Mouse (Mus musculus) thymus, adult 18-20 months (tissue): ENCODE results near the gene Dtl.

Experiments used
- DNase-seq, 2 experiments: peaks; one replicate each; pipeline ENCODE4 v3.0.0; 2022; ENCODE audit warnings: mixed read lengths in 2 of 2

Gene Dtl

GRCm38 (mm10) chr1:191575458-191576247 lies at the start of gene Dtl, which contains the start of gene Ints7:
Dtl (minus strand) TSS chr1:191575544.
Ints7 (plus strand) TSS chr1:191575636.
- peak; percentile 99 to 100 for DNase-seq

- no peak for DNase-seq
Observed at GRCm38 (mm10) chr1:191625026-191625425, 49.7 kb upstream of the Dtl start.

DNA sequence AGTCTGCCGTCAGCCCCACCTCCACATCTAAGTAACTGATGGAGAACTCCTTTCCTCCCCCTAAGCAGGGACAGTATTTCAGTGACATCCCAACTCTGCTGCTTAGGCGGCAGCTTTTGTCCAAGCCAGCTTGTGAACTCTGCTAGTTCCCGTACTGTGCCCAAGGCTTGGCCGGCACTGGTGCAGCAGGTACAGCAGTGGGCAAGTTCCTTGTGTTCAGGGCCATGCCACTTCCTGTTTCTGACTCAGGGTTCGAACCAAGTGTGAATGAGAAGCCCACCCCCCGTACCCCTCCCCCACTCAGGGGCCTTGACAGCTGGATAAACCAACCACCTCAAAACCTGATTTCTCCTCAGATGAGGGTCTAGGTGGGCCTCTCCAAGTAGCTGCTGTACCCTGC lies 49.1 kb upstream of the Dtl start:
- DNase-seq, result no peak

- DNase-seq, result no peak
Observed at GRCm38 (mm10) chr1:191622801-191623200, 47.5 kb upstream of the Dtl start.

- no peak for DNase-seq
Observed at GRCm38 (mm10) chr1:191621096-191621495, 45.8 kb upstream of the Dtl start.

DNA sequence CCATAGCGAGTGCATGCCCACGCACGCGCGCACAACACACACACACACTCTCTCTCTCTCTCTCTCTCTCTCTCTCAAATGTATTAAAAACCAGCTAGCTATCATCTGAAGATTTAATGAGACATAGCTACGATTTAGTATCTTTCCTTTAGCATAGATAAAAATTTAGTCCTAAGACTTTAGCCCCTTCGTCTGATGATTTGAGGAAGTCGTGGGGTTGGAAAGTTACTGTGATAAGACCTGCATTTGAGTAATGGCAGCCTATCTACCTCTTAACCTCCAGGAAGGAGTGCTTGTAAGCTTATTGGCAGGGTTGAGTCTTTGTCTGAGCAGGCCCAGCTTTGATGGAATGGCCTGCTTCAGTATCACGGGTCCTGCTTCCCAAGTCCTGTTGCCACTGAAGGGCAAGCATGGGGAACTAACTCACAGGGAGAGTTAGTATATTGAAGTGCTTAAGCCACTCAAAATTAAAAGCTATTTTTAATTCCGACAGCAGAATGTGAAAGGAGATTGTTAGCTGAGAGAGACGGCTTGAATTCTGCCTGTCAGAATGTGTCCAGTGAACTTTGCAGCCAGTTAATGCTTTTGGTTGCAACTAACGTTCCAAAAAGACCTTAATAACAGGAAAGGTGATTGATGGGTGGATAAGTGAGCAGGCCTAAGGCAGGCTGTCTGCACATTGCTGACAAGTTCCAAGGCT lies 42.9 kb upstream of the Dtl start:
- no peak for DNase-seq

DNA sequence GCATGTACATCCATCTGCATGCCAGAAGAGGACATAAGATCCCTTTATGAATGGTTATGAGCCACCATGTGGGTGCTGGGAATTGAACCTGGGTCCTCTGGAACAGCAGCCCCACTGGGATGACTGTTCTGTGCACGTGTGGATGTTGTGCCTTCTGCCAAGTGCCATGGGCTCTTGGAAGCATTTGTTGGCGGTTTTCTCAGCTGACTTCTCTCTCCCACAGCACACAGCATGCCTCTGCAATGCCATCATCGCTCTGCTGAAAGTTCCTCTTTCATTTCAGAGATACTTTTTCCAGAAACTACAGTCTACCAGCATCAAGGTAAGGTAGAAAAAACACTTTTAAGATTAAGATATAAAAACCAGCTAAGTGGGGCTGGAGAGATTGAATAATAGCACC lies 42.2 kb upstream of the Dtl start:
- no peak for DNase-seq

GRCm38 (mm10) chr1:191616245-191616644 lies 40.9 kb upstream of the Dtl start:
- no peak for DNase-seq

GRCm38 (mm10) chr1:191612877-191613276 lies 37.5 kb upstream of the Dtl start:
- no peak for DNase-seq

DNA sequence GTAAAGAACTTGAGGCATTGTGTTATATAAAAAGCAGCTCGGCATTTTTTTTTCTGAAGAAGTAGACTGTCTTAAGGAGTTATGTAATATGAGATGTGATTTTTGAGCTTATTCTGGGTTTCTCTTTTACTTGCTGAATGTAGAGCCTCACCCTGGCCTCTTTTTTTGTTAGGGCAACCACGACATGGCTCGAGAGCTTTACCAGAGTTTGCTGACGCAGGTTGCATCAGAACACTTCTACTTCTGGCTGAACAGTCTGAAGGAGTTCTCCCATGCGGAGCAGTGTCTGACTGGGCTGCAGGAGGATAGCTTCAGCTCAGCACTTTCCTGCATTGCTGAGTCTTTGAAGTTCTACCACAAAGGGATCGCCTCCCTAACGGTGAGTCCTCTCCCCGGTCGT lies 36.3 kb upstream of the Dtl start:
- DNase-seq, result no peak

GRCm38 (mm10) chr1:191610357-191610756 lies 35.0 kb upstream of the Dtl start:
- DNase-seq, result no peak

DNA sequence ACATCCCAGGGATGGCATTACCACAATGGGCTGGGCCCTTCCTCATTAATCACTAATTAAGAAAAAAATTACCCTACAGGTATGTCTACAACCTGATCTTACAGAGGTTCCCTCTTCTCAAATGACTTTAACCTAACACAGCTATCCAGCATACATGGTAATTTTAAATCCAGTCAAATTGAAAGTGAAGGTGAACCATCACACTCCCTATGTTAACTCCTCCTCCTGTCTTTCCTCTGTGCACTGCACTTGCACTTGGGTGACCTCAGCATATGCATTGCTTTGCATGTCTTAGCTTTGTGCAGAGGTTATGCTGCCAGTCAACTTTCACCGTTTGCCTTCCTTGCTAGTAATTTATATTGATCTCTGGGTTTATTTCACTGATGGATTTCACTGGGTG lies 34.2 kb upstream of the Dtl start:
- no peak for DNase-seq

- DNase-seq, result no peak
Observed at GRCm38 (mm10) chr1:191609051-191609450, 33.7 kb upstream of the Dtl start.

GRCm38 (mm10) chr1:191604690-191605089 lies 29.3 kb upstream of the Dtl start:
- DNase-seq, result no peak

GRCm38 (mm10) chr1:191599210-191599609 lies 23.9 kb upstream of the Dtl start:
- DNase-seq, result peak in 1 of 2 experiments; percentile 9

GRCm38 (mm10) chr1:191596076-191596475 lies 20.7 kb upstream of the Dtl start:
- DNase-seq, result no peak

GRCm38 (mm10) chr1:191592016-191592720 lies 16.8 kb upstream of the Dtl start:
- DNase-seq, result no peak

DNA sequence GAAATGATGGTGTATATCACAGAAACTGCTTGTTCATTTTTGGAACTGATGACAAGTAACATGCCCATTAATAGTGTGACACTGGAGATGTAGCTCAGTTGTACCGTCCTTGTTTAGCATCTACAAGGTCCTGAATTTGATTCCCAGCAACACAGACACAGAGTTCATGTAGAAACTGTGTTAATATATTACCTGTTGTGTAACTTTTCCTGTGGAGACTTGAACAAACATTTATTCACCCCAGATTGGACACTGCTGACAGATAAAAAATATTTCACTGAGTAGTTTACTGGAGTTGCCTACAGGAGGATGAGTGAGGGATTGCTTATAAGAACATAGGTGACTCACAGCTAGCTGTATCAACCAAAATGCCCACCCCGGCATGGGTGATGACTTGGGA lies 13.4 kb upstream of the Dtl start:
- no peak for DNase-seq

DNA sequence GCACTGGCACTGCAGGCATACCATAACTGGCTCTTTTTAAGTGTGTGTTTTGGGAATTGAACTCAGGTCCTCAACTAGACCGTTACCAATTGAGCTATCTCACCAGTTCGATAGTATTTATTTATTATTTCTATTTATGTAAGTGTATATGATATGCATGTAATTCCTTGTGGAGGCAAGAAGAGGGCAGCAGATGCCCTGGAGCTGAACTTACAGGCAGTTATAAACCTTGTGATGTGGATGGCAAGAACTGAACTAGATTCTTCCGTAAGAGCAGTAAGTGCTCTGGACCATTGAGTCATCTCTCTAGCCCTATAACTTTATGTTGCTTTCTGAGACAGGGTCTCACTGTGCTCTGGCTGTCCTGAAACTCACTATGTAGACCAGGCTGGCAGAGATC lies 11.7 kb upstream of the Dtl start:
- no peak for DNase-seq

- DNase-seq, result no peak
Observed at GRCm38 (mm10) chr1:191585704-191586103, 10.4 kb upstream of the Dtl start.

DNA sequence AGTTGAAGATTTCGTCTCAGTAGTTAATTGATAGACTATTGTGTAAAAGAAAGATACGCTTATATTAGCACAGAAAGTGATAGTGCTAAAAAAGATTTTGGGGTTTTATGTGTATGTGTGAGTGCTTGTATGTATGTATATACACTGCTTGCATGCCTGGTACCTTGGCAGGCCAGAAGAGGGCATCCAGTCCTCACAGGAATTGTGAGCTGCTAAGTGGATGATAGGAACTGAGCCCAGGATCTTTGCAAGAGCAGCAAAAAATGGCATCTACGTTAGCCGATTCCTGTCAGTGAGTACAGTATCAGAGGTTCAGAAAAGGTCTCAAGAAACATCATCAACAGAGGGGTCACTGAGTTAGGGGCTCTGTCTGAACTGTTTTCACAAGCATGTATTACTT lies 9.1 kb upstream of the Dtl start:
- DNase-seq, result no peak

GRCm38 (mm10) chr1:191583836-191584235 lies 8.5 kb upstream of the Dtl start:
- no peak for DNase-seq

- DNase-seq, result no peak
Observed at GRCm38 (mm10) chr1:191581641-191582040, 6.3 kb upstream of the Dtl start.

GRCm38 (mm10) chr1:191579524-191579923 lies 4.2 kb upstream of the Dtl start:
- DNase-seq, result no peak
